Mouse (Mus musculus): ENCODE data around the gene Gm28308.

DNA sequence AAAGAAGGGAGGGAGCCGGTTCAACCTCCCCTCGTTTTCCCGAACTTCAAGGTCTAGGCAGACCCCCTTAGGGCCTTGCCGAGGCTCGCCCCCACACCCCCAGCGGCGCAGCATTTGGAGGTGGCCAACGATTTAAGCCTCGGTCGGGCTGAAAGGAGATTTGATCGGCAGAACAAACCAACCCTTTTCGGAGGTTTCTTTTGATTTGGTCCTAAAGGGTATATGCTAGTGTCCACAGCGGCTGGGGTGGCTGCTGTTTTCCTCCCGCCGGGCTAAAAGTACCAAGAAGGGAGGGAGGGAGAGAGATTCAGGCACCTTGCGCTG lies 36.2 kb upstream of the Gm28308 start:
- TF ChIP-seq CTCF (IDR thresholded peaks at IDR 0.05; ENCODE audit: low read depth) = no peak
- no peak for TF ChIP-seq EP300 (IDR thresholded peaks at IDR 0.05; ENCODE audit: low read depth)

Measured in liver, embryonic 14.5 days (tissue).